Mouse (Mus musculus) bone marrow macrophage, adult 2 months (primary cell): ENCODE results near the gene 4933407L21Rik. TPM values are rescaled to one million over a fixed set of nuclear protein-coding genes. Genes with fewer than 3 reads are reported as not detected.

Experiments used
- H3K27ac ChIP-seq: 2 replicates; pipeline ENCODE4 v1.5.1; 2012; ENCODE audit warnings: low read depth, low read length; ENCODE audit not compliant: insufficient read depth
- H3K4me1 ChIP-seq: 2 replicates; pipeline ENCODE4 v1.6.1; 2012; ENCODE audit warnings: low read length; ENCODE audit not compliant: control insufficient read depth, insufficient read depth
- H3K4me3 ChIP-seq: 2 replicates; pipeline ENCODE4 v1.5.1; 2012; ENCODE audit warnings: mild to moderate bottlenecking, low read length, moderate library complexity; ENCODE audit not compliant: insufficient read depth
- CTCF ChIP-seq: IDR thresholded peaks from 2 replicates; pipeline ENCODE4 v1.5.1; 2012; ENCODE audit warnings: low read depth, mild to moderate bottlenecking, low read length, moderate library complexity
- POLR2A ChIP-seq: IDR thresholded peaks from 2 replicates; pipeline ENCODE4 v1.6.1; 2012; ENCODE audit warnings: mild to moderate bottlenecking, low read depth, low read length, borderline replicate concordance
- polyA plus RNA-seq: library from polyadenylated mRNA; stranded (reverse); fragments of >200 nt; gene quantifications from 2 replicates; pipeline ENCODE4 v1.2.4, GENCODE M21; 2012; ENCODE audit not compliant: missing spikeins, insufficient read depth, insufficient read length

The 4933407L21Rik gene
- polyA plus RNA-seq, 1 experiment = not detected

GRCm38 (mm10) chr1:85913078-85913755, 15.1 kb upstream of the 4933407L21Rik start:
- no peak overlapping the region for H3K27ac ChIP-seq
- H3K4me1 ChIP-seq = no peaks in the 10 kb centered on the region
- H3K4me3 ChIP-seq = no peak overlapping the region
- TF ChIP-seq CTCF = no peak
- TF ChIP-seq POLR2A = no peak

- Histone ChIP-seq H3K4me1 (no peaks in the 10 kb centered on the region), H3K4me3 (no peak overlapping the region), H3K27ac (no peak overlapping the region)
- TF ChIP-seq CTCF (no peak), POLR2A (no peak)
These were observed 12.4 kb upstream of the 4933407L21Rik start for GRCm38 (mm10) chr1:85915890-85916289.

DNA sequence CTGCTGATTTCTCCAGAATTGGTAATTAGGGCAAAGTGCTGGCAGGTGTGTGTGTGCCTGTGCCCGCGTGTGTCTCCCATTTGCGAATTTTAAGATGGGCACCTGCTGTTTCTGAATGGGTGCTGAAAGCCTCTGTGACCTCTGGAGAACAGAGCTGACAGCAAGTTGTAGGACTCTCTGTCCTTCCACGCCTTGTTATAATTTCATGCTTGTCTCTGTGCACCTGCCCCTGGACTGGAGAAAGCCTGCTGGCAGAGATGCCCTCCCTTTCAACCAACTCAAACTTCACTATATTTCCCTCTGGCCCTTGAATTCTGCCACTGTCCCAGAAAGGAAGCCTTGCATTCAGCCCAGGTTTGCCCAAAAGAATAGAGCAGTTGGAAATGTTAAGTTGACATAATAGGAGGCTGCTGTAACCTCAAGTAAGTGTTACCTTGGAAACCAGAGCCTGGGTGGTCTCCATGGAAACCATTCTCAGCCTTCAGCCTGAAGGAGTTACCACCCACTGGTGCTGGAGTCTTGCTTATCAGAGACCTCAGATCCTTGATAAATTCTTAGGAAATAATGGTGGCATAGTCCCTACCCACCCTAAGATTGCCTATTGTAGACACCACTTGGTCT, 11.3 kb upstream of the 4933407L21Rik start:
- no peak overlapping the region for H3K4me3 ChIP-seq
- H3K27ac ChIP-seq = no peak overlapping the region
- TF ChIP-seq POLR2A (no peak), CTCF (no peak)
- no peaks in the 10 kb centered on the region for H3K4me1 ChIP-seq

GRCm38 (mm10) chr1:85919621-85920020, 8.7 kb upstream of the 4933407L21Rik start:
- no peak overlapping the region for H3K27ac ChIP-seq
- H3K4me1 ChIP-seq = no peaks in the 10 kb centered on the region
- no peak overlapping the region for H3K4me3 ChIP-seq
- TF ChIP-seq POLR2A = no peak
- TF ChIP-seq CTCF = no peak

- H3K4me3 ChIP-seq = no peak overlapping the region
- H3K27ac ChIP-seq = no peak overlapping the region
- no peaks in the 10 kb centered on the region for H3K4me1 ChIP-seq
- TF ChIP-seq POLR2A = no peak
- TF ChIP-seq CTCF = no peak
These were observed 6.6 kb upstream of the 4933407L21Rik start for GRCm38 (mm10) chr1:85921725-85922124.

- Histone ChIP-seq H3K4me3 (no peak overlapping the region), H3K27ac (no peak overlapping the region), H3K4me1 (no peaks in the 10 kb centered on the region)
- TF ChIP-seq CTCF (no peak), POLR2A (no peak)
These were observed 6.0 kb upstream of the 4933407L21Rik start for GRCm38 (mm10) chr1:85922127-85922864.

GRCm38 (mm10) chr1:85922865-85923211, 5.4 kb upstream of the 4933407L21Rik start:
- no peak for TF ChIP-seq CTCF
- no peak for TF ChIP-seq POLR2A
- no peak overlapping the region for H3K27ac ChIP-seq
- no peak overlapping the region for H3K4me3 ChIP-seq
- H3K4me1 ChIP-seq = no peaks in the 10 kb centered on the region

DNA sequence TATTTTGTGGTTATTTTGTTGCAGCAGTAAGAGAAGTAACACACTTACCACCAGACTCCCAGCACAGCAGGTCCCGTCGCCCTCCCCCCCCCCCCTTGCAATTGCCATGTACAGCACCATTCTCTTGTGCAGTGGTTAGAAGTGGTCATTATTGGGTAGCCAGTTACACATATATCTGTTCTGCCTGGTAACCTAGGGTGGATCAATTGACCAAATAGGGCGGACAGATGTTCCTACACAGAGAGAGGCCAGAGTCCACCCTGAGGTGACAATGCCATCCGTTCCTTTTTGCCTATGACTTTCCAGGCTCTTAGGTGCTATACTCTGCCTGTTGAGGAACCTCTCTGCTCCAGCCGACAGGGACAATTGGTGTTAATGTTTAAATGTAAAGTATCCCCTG, 3.1 kb upstream of the 4933407L21Rik start:
- Histone ChIP-seq H3K4me1 (no peaks in the 10 kb centered on the region), H3K27ac (no peak overlapping the region), H3K4me3 (no peak overlapping the region)
- no peak for TF ChIP-seq CTCF
- no peak for TF ChIP-seq POLR2A

- Histone ChIP-seq H3K4me1 (no peaks in the 10 kb centered on the region), H3K27ac (no peak overlapping the region), H3K4me3 (no peak overlapping the region)
- TF ChIP-seq CTCF = no peak
- no peak for TF ChIP-seq POLR2A
These were observed 394 bp downstream of the 4933407L21Rik start for GRCm38 (mm10) chr1:85928688-85929065.

GRCm38 (mm10) chr1:85929406-85929805, 1.1 kb downstream of the 4933407L21Rik start:
- Histone ChIP-seq H3K27ac (no peak overlapping the region), H3K4me1 (no peaks in the 10 kb centered on the region), H3K4me3 (no peak overlapping the region)
- TF ChIP-seq POLR2A (no peak), CTCF (no peak)

GRCm38 (mm10) chr1:85931170-85931569, 2.9 kb downstream of the 4933407L21Rik start:
- H3K4me3 ChIP-seq = no peak overlapping the region
- H3K27ac ChIP-seq = no peak overlapping the region
- TF ChIP-seq POLR2A (no peak), CTCF (no peak)
- H3K4me1 ChIP-seq = no peaks in the 10 kb centered on the region
